Mouse (Mus musculus) C2C12 (cell line): Measurements from ENCODE around the gene Dagla. TPM values are rescaled to one million over a fixed set of nuclear protein-coding genes. Genes with fewer than 3 reads are reported as not detected.
A peak's percentile ranks its signal among the peaks of the same experiment; 100 is the strongest.

Experiments used
- H3K27me3 ChIP-seq: one replicate; pipeline ENCODE4 v1.6.1; 2011; ENCODE audit not compliant: control insufficient read depth, insufficient read depth, insufficient read length
- H3K36me3 ChIP-seq: one replicate; pipeline ENCODE4 v1.6.1; 2011; ENCODE audit not compliant: control insufficient read depth, insufficient read depth
- H3K4me3 ChIP-seq: one replicate; pipeline ENCODE4 v1.5.1; 2011; ENCODE audit warnings: mild to moderate bottlenecking, control low read depth; ENCODE audit not compliant: poor library complexity, insufficient read depth, severe bottlenecking
- H3K79me2 ChIP-seq: one replicate; pipeline ENCODE4 v1.6.1; 2011; ENCODE audit not compliant: control insufficient read depth, insufficient read depth
- H3K79me3 ChIP-seq: one replicate; pipeline ENCODE4 v1.6.1; 2011; ENCODE audit warnings: low read depth, control low read depth
- H3ac ChIP-seq: one replicate; pipeline ENCODE3; 2011; ENCODE audit warnings: low read depth; ENCODE audit not compliant: control insufficient read depth, insufficient read length
- CEBPB ChIP-seq: IDR thresholded peaks from one replicate; pipeline ENCODE4 v1.6.1; 2011; ENCODE audit warnings: low read depth, mild to moderate bottlenecking, control low read depth, moderate library complexity
- CTCF ChIP-seq: IDR thresholded peaks from one replicate; pipeline ENCODE4 v1.5.1; 2011; ENCODE audit not compliant: control insufficient read depth, insufficient read depth, insufficient read length
- FOSL1 ChIP-seq: IDR thresholded peaks from one replicate; pipeline ENCODE4 v1.8.0; 2011; ENCODE audit warnings: mild to moderate bottlenecking, low read length; ENCODE audit not compliant: poor library complexity, insufficient read depth, severe bottlenecking
- MAX ChIP-seq: IDR thresholded peaks from one replicate; pipeline ENCODE4 v1.6.1; 2011; ENCODE audit warnings: mild to moderate bottlenecking, control low read depth
- MYOD1 ChIP-seq: IDR thresholded peaks from one replicate; pipeline ENCODE4 v1.6.1; 2011; ENCODE audit warnings: low read depth; ENCODE audit not compliant: control insufficient read depth, insufficient read length
- MYOG ChIP-seq: IDR thresholded peaks from one replicate; pipeline ENCODE4 v1.6.1; 2011; ENCODE audit not compliant: control insufficient read depth, insufficient read length; ENCODE audit errors: extremely low read depth
- USF1 ChIP-seq: IDR thresholded peaks from one replicate; pipeline ENCODE4 v1.6.1; 2011; ENCODE audit warnings: low read depth, mild to moderate bottlenecking, control low read depth, moderate library complexity
- polyA plus RNA-seq: library from polyadenylated mRNA; unstranded; fragments of >200 nt; fragmentation: generic; extraction: Trizol; gene quantifications from one replicate; pipeline ENCODE4 v1.2.1, GENCODE M21; 2012; ENCODE audit warnings: missing spikeins

Dagla gene
- polyA plus RNA-seq, 1 experiment = 8.3 TPM

DNA sequence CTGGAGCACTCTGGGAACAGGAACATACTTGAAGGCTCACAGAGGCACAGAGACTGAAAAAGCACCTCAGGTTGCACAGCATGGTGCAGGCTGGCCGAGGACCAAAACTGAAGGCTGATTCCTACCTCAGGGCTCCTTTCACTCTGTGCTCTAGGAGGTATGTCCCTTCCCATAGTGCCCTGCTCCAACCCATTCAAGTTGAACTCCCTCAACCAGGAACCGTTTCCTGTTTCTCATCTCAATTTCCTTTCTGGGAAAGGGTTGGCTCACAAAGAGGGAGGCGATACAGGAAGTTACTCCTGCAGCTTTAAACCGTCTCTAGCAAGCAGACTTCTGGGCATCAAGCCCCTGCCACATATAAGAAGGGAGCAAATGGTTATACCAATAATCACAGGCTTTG is 13.1 kb upstream of the Dagla start:
- no peaks in the 10 kb centered on the region for H3K27me3 ChIP-seq
- TF ChIP-seq MYOD1 = no peak
- no peak for TF ChIP-seq USF1
- no peak for TF ChIP-seq FOSL1
- TF ChIP-seq MYOG = no peak
- TF ChIP-seq MAX = no peak
- TF ChIP-seq CEBPB = no peak
- no peak for TF ChIP-seq CTCF
- no peaks in the 10 kb centered on the region for H3K79me3 ChIP-seq
- H3K4me3 ChIP-seq = no peak overlapping the region
- H3K36me3 ChIP-seq = no peaks in the 10 kb centered on the region
- H3K79me2 ChIP-seq = no peaks in the 10 kb centered on the region
- H3ac ChIP-seq = no peak overlapping the region

DNA sequence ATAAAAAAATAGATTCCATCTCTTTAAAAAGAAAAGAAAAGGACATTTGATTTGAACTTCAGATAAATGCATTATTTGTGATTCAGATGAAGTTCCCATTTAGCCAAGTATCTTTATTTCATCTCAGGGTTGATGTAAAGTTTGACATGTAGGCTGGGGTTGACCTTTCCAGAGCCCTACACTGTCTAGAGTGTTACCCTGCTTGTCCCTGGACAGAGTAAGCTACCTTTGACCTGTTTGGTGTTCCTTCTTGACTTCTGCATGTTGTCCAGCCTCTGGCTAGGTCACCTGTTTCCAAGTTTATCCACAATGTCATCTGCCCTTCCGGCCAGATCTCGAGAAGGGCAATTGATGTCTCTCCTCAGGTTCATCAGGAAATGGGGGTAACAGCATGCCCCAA is 12.7 kb upstream of the Dagla start:
- no peaks in the 10 kb centered on the region for H3K27me3 ChIP-seq

DNA sequence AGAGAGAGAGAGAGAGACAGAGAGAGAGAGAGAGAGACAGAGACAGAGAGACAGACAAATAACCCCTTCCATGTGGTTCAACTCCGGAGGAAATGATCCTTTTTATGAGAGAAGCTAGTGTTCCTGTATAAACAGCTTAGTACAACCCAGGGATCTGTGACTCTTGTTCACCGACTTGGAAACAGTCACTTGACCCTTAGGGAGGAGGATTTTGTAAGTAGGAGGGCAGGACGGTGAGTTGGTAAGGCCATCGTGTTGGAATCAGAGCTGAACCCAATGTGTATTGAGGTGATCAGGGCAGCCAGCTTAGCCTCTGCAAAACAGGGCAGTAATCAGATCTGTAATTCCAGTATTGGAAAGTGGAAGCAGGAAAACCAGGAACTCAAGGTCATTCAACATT is 12.3 kb upstream of the Dagla start:
- no peak overlapping the region for H3ac ChIP-seq
- no peaks in the 10 kb centered on the region for H3K27me3 ChIP-seq
- no peak for TF ChIP-seq CTCF
- no peak for TF ChIP-seq USF1
- TF ChIP-seq CEBPB = no peak
- TF ChIP-seq FOSL1 = no peak
- TF ChIP-seq MAX = no peak
- no peak for TF ChIP-seq MYOG
- TF ChIP-seq MYOD1 = no peak
- no peaks in the 10 kb centered on the region for H3K79me3 ChIP-seq
- H3K79me2 ChIP-seq = no peaks in the 10 kb centered on the region
- no peak overlapping the region for H3K4me3 ChIP-seq
- H3K36me3 ChIP-seq = no peaks in the 10 kb centered on the region

More for the DNA sequence above, 12.7 kb upstream of the Dagla start:
- H3K79me3 ChIP-seq = no peaks in the 10 kb centered on the region
- TF ChIP-seq FOSL1 (no peak), CEBPB (no peak), CTCF (no peak), MAX (no peak), USF1 (no peak), MYOG (no peak)
- no peaks in the 10 kb centered on the region for H3K79me2 ChIP-seq
- no peak overlapping the region for H3ac ChIP-seq
- H3K36me3 ChIP-seq = no peaks in the 10 kb centered on the region
- no peak overlapping the region for H3K4me3 ChIP-seq

DNA sequence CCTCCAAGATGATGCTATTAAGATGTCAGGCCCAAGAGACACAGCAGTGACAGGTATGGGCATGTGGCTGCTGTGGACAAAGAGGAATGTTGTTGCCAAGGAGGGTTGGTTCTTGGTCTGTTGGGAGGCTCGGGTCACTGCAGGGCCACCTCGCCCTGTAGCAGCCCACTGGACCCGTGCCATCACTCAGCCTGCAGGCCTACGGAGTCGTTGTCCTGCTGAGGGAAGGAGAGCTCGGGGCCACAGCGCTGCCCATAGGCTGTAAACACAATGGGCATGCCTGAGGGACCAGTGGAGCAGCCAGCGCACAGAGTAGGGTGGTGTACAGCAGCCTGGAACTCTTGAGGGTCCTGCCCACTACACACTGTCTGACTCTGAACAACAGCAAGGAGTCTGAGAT is 7.4 kb upstream of the Dagla start:
- TF ChIP-seq CTCF = no peak
- no peak for TF ChIP-seq USF1
- TF ChIP-seq MYOD1 = no peak
- TF ChIP-seq MYOG = no peak
- no peak for TF ChIP-seq CEBPB
- no peak for TF ChIP-seq MAX
- no peak for TF ChIP-seq FOSL1
- Histone ChIP-seq H3K79me2 (no peaks in the 10 kb centered on the region), H3K36me3 (no peaks in the 10 kb centered on the region)

DNA sequence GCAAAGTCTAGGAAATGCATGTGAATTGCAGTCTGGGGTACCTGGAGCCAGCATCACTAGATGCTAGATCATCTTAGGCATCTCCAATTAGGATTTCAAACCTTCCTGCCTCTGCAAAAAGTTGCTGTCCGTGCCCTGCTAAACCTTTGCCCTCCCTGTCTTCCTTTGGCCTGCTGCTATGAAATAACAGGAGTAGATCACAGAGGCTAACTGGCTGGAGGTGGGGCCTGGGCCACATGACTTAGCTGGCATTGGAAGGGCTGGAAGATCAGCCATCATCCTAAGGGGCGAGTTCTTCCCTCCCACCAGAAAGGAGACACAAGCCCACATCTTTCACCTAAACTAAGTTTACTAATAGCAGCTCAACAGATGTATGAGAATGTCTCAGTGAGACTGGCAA is 4.3 kb upstream of the Dagla start:
- no peak overlapping the region for H3K4me3 ChIP-seq
- H3K79me3 ChIP-seq = peaks cover 5% of the 10 kb centered on the region
- peak; percentile 46 for TF ChIP-seq USF1
- no peak for TF ChIP-seq CEBPB
- no peak for TF ChIP-seq MAX
- TF ChIP-seq FOSL1 = no peak
- TF ChIP-seq CTCF = no peak
- no peak for TF ChIP-seq MYOD1
- TF ChIP-seq MYOG = no peak
- no peaks in the 10 kb centered on the region for H3K36me3 ChIP-seq
- H3K27me3 ChIP-seq = no peaks in the 10 kb centered on the region
- no peak overlapping the region for H3ac ChIP-seq
- H3K79me2 ChIP-seq = peaks cover 7% of the 10 kb centered on the region

More for the DNA sequence above, 7.4 kb upstream of the Dagla start:
- peaks cover 2% of the 10 kb centered on the region for H3K79me3 ChIP-seq
- no peak overlapping the region for H3ac ChIP-seq
- no peak overlapping the region for H3K4me3 ChIP-seq
- no peaks in the 10 kb centered on the region for H3K27me3 ChIP-seq

DNA sequence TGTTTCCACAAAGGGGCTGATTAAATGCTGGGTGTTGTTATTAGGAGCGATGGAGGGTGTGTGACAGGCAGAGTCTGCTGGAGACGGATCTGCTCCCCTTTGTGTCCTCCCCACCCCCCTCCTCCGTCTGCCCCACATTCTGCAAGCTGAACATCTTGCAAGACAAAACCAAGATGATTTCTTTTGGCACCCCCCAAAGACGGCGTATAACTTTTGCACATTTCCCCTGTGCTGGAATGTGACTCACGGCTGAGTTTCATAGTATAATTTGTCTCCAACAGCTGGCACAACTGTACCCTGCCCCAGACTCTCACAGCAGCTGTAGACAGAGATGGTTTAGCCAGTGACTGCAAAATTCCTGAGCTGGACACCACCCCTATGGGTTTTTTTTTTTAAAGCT is 3.3 kb upstream of the Dagla start:
- Histone ChIP-seq H3ac (no peak overlapping the region), H3K4me3 (no peak overlapping the region), H3K27me3 (no peaks in the 10 kb centered on the region), H3K36me3 (no peaks in the 10 kb centered on the region), H3K79me2 (peaks cover 17% of the 10 kb centered on the region), H3K79me3 (peaks cover 10% of the 10 kb centered on the region)
- TF ChIP-seq CTCF (no peak), FOSL1 (peak; percentile 62), MYOD1 (peak; percentile 95), CEBPB (peak; percentile 11)
